Mouse (Mus musculus) embryonic facial prominence, embryonic 13.5 days (tissue): ENCODE measurements around the gene Akr7a5. TPM values are rescaled to one million over a fixed set of nuclear protein-coding genes. Genes with fewer than 3 reads are reported as not detected.

Source experiments
- ATAC-seq: fragments of 200-750 bp; cut with Nextera tagmentation; 2 replicates; pipeline ENCODE4 v1.8.0; 2017; ENCODE audit warnings: low read depth; ENCODE audit not compliant: insufficient number of reproducible peaks, insufficient read depth, low FRiP score, low TSS enrichment
- H3K27ac ChIP-seq: fragments of 300-500 bp; sonication (generic); 2 replicates; pipeline ENCODE4 v1.5.1; 2015; ENCODE audit warnings: moderate library complexity, mild to moderate bottlenecking, inconsistent platforms
- H3K27me3 ChIP-seq: fragments of 300-500 bp; sonication (generic); 2 replicates; pipeline ENCODE4 v1.6.1; 2015; ENCODE audit warnings: mild to moderate bottlenecking, inconsistent platforms
- H3K36me3 ChIP-seq: fragments of 300-500 bp; sonication (generic); 2 replicates; pipeline ENCODE4 v1.6.1; 2015; ENCODE audit warnings: mild to moderate bottlenecking, inconsistent platforms
- H3K4me1 ChIP-seq: fragments of 300-500 bp; sonication (generic); 2 replicates; pipeline ENCODE4 v1.6.1; 2015; ENCODE audit warnings: inconsistent platforms
- H3K4me2 ChIP-seq: fragments of 300-500 bp; sonication (generic); 2 replicates; pipeline ENCODE4 v1.6.1; 2015; ENCODE audit warnings: moderate library complexity, mild to moderate bottlenecking, inconsistent platforms
- H3K4me3 ChIP-seq: fragments of 300-500 bp; sonication (generic); 2 replicates; pipeline ENCODE4 v1.5.1; 2015; ENCODE audit warnings: mild to moderate bottlenecking, inconsistent platforms
- H3K9ac ChIP-seq: fragments of 300-500 bp; sonication (generic); 2 replicates; pipeline ENCODE4 v1.6.1; 2015; ENCODE audit warnings: mild to moderate bottlenecking, inconsistent platforms
- H3K9me3 ChIP-seq: fragments of 300-500 bp; sonication (generic); 2 replicates; pipeline ENCODE4 v1.6.1; 2016; ENCODE audit warnings: inconsistent platforms
- WGBS: fragments of 180-500 bp; shearing (Covaris S2); methylation state at CpG from one replicate; pipeline ENCODE4 v1.1.7; 2015; ENCODE audit warnings: mixed read lengths; 5-methylcytosine and 5-hydroxymethylcytosine counted together
- polyA plus RNA-seq: library from polyadenylated mRNA; unstranded; fragments of >200 nt; fragmentation: Nextera tagmentation; extraction: Ambion mirVana; gene quantifications from 2 replicates; pipeline ENCODE4 v1.2.1, GENCODE M21; 2015

Akr7a5 gene
- 91.9 and 121 TPM in 2 replicates for polyA plus RNA-seq

GRCm38 (mm10) chr4:139310171-139310898 lies at the start of gene Akr7a5, which contains the start of gene Pqlc2:
Gene Akr7a5 (plus strand): TSS chr4:139310744.
Gene Pqlc2 (minus strand): TSS chr4:139310708.
- Histone ChIP-seq H3K36me3 (peaks cover 33% of the 10 kb centered on the region), H3K4me1 (peaks cover 31% of the 10 kb centered on the region), H3K4me2 (peak within 1 kb of the TSS; percentile 96), H3K27ac (peak within 1 kb of the TSS; percentile 81), H3K4me3 (peak within 1 kb of the TSS; percentile 99), H3K9me3 (no peaks in the 10 kb centered on the region), H3K9ac (peak within 1 kb of the TSS; percentile 97), H3K27me3 (no peaks in the 10 kb centered on the region)
- WGBS = under 1% methylated on average over 63 of the region's 63 CpGs
- ATAC-seq = peak; percentile 79

GRCm38 (mm10) chr4:139262981-139263380 lies 47.6 kb upstream of the Akr7a5 start:
- Histone ChIP-seq H3K4me1 (peaks cover 96% of the 10 kb centered on the region), H3K4me3 (no peak overlapping the region), H3K4me2 (no peak overlapping the region), H3K27ac (no peak overlapping the region), H3K27me3 (no peaks in the 10 kb centered on the region), H3K9ac (no peak overlapping the region), H3K36me3 (peaks cover 67% of the 10 kb centered on the region), H3K9me3 (no peaks in the 10 kb centered on the region)
- WGBS = 66% methylated on average over 6 of the region's 6 CpGs
- ATAC-seq = no peak

DNA sequence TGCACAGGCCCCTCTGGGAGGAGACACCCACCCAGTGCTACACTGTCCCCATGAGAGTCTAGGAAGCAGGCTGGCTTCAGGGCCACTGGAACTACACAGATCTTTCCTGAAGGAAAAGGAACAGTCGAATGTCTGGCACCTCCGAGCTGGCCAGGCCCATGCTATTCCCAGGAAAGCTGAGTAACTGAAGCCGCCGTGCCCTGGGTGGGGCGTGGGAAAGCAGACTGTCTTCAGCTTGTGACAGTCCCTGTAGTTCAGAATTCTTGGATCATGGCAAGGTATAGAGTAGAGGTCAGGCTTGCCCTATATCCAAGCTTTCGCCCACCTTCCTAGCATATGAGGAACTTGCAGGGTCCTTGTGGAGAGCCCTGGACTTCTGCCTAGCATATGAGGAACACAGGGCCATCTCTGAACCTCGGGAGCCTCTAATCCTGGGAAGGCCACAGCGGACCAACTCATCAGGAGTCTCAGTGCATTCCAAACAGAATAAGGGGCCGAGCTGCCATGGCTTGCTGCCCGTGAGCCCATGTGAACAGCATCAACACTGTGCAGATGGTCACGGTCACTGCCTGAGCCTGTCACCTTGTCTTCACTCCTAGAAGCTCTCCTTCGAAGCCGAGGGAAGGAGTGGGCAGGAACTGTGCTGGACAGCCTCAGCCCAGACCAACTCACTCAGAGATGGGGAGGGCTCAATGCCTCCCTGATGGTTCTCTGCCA lies 44.6 kb upstream of the Akr7a5 start:
- H3K36me3 ChIP-seq = peaks cover 62% of the 10 kb centered on the region
- H3K9ac ChIP-seq = peak overlapping the region; percentile 32; the same call in 1 of the 2 replicates
- H3K9me3 ChIP-seq = no peaks in the 10 kb centered on the region
- no peak overlapping the region for H3K4me3 ChIP-seq
- H3K4me1 ChIP-seq = peaks cover 95% of the 10 kb centered on the region
- peak overlapping the region; percentile 90 for H3K27ac ChIP-seq
- WGBS = 56% methylated on average over 13 of the region's 13 CpGs
- H3K4me2 ChIP-seq = no peak overlapping the region
- no peak for ATAC-seq
- no peaks in the 10 kb centered on the region for H3K27me3 ChIP-seq

DNA sequence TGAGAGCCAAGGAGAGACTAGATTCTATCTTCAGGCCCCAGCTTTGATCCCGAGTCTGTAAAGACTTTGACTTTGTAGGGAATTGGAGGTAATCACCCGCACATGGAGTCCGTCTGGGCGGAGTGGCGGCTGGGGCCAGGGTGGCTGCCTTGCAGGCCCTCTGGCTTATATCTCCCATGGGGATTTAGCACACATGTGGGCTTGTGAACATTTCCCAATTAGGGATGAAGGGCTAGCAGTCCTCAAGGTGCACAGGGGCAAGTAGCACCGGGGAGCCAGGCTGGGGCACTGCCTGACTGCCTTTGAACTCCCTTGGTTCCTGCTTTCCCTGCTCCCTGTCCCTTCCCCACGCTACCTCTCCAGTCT lies 44.1 kb upstream of the Akr7a5 start:
- H3K27me3 ChIP-seq = no peaks in the 10 kb centered on the region
- H3K27ac ChIP-seq = peak overlapping the region; percentile 90
- no peak overlapping the region for H3K4me3 ChIP-seq
- ATAC-seq = no peak
- H3K4me2 ChIP-seq = no peak overlapping the region
- no peak overlapping the region for H3K9ac ChIP-seq
- WGBS = 28% methylated on average over 7 of the region's 7 CpGs
- H3K36me3 ChIP-seq = peaks cover 59% of the 10 kb centered on the region
- H3K4me1 ChIP-seq = peaks cover 95% of the 10 kb centered on the region
- H3K9me3 ChIP-seq = no peaks in the 10 kb centered on the region

DNA sequence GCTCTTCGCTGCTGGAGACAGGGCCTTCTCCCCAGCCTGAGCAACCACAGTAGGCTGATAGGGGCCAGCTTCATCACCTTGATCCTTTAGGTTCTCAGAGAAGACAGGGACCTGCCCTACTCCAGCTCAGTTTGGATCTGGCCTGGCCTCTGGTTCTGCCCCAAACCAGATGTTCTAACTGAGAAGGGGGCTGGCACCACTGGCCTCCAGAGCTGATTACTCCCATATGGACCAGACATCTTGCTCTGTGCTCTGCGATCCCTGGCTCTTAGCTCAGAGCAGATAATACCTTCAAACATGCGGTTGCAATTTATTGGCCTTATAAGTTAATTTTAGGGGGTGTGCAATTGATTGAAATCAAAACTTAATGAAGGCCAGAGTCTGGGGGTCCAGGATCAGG lies 43.2 kb upstream of the Akr7a5 start:
- peak overlapping the region; percentile 90 for H3K27ac ChIP-seq
- H3K27me3 ChIP-seq = no peaks in the 10 kb centered on the region
- peaks cover 59% of the 10 kb centered on the region for H3K36me3 ChIP-seq
- H3K4me1 ChIP-seq = peaks cover 95% of the 10 kb centered on the region
- H3K9me3 ChIP-seq = no peaks in the 10 kb centered on the region
- no peak overlapping the region for H3K4me2 ChIP-seq
- ATAC-seq = no peak
- H3K9ac ChIP-seq = 0 out of 2 replicates have a peak overlapping the region, but pooled peaks have one; percentile 32
- H3K4me3 ChIP-seq = no peak overlapping the region
- 33% methylated on average over 3 of the region's 3 CpGs for WGBS

DNA sequence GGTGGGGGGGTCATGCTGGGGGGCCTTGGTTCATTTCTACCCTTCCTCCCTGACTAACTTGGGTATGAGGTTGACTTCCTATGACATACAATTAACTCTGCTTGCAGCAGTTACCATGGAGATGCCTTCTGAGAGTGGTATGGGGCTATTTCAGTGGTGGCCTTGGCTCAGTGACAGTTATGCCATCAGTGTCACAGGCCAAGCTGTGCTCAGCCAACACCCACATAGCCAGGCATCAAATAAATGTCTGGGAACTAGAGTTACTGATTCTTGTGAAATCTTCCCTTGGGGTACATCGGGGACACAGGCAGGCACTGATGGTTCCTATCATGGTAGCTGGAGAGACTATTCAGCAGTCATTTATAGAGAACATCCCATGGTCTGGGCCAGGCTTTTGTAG lies 42.3 kb upstream of the Akr7a5 start:
- no peak overlapping the region for H3K4me3 ChIP-seq
- no peak overlapping the region for H3K9ac ChIP-seq
- H3K36me3 ChIP-seq = peaks cover 56% of the 10 kb centered on the region
- peaks cover 92% of the 10 kb centered on the region for H3K4me1 ChIP-seq
- 69% methylated on average over 1 of the region's 1 CpGs for WGBS
- H3K27ac ChIP-seq = peak overlapping the region; percentile 90
- no peaks in the 10 kb centered on the region for H3K27me3 ChIP-seq
- ATAC-seq = no peak
- no peaks in the 10 kb centered on the region for H3K9me3 ChIP-seq
- no peak overlapping the region for H3K4me2 ChIP-seq

- H3K4me1 ChIP-seq = peaks cover 88% of the 10 kb centered on the region
- no peak overlapping the region for H3K9ac ChIP-seq
- H3K4me3 ChIP-seq = no peak overlapping the region
- no peaks in the 10 kb centered on the region for H3K9me3 ChIP-seq
- H3K36me3 ChIP-seq = peaks cover 56% of the 10 kb centered on the region
- H3K27me3 ChIP-seq = no peaks in the 10 kb centered on the region
- 36% methylated on average over 3 of the region's 3 CpGs for WGBS
- ATAC-seq = no peak
- H3K4me2 ChIP-seq = no peak overlapping the region
- H3K27ac ChIP-seq = peak overlapping the region; percentile 90
Measured at GRCm38 (mm10) chr4:139270168-139270567, 40.4 kb upstream of the Akr7a5 start.

- Histone ChIP-seq H3K9me3 (no peaks in the 10 kb centered on the region), H3K4me3 (no peak overlapping the region), H3K36me3 (peaks cover 49% of the 10 kb centered on the region), H3K27me3 (no peaks in the 10 kb centered on the region), H3K4me1 (peaks cover 88% of the 10 kb centered on the region), H3K27ac (peak overlapping the region; percentile 90), H3K4me2 (no peak overlapping the region), H3K9ac (0 out of 2 replicates have a peak overlapping the region, but pooled peaks have one; percentile 2)
- WGBS = 42% methylated on average over 9 of the region's 9 CpGs
- ATAC-seq = no peak
Measured at GRCm38 (mm10) chr4:139271562-139271961, 39.0 kb upstream of the Akr7a5 start.

DNA sequence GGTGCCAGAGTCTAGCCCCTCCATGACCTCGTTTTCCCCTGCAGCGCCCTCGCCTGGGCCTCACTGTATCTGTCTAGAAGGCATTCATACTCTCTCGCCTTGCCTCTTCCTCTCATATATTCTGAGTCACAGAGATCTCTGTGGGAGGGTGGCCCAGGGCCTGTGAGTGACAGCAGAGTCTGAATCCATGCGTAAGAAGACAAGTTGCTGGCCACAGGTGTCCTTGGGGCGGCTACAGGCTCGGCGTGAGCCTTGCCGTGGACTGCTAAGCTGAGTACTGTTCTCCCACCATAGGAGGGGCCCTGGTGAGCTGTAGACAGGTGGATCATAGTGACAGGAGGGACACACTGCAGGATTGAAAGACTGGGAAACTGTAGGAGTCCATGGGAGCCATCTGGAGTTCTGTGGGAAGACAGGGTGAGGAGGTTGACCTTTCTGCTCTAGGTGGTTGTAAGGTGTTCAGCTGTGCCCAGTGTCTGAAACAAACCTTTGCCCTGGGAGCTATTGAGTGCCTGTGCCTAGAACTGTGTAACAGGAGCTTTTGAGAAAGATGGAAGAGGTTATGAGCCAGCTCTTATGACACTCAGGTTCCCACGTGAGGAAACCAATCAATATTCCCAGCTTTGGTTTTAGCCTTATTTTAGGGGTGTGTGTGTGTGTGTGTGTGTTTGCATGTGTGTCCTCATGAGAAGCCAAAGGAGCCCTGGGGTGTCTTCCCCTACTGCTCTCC lies 37.4 kb upstream of the Akr7a5 start:
- Histone ChIP-seq H3K4me1 (peaks cover 86% of the 10 kb centered on the region), H3K27me3 (no peaks in the 10 kb centered on the region), H3K36me3 (peaks cover 57% of the 10 kb centered on the region)

GRCm38 (mm10) chr4:139274573-139274972 lies 36.0 kb upstream of the Akr7a5 start:
- Histone ChIP-seq H3K27me3 (no peaks in the 10 kb centered on the region), H3K27ac (no peak overlapping the region), H3K4me1 (peaks cover 74% of the 10 kb centered on the region), H3K9me3 (no peaks in the 10 kb centered on the region), H3K4me3 (no peak overlapping the region), H3K9ac (no peak overlapping the region), H3K36me3 (peaks cover 55% of the 10 kb centered on the region), H3K4me2 (no peak overlapping the region)
- no peak for ATAC-seq
- WGBS = 85% methylated on average over 7 of the region's 7 CpGs

More for the DNA sequence above, 37.4 kb upstream of the Akr7a5 start:
- no peak overlapping the region for H3K4me2 ChIP-seq
- no peak overlapping the region for H3K27ac ChIP-seq
- WGBS = 88% methylated on average over 10 of the region's 10 CpGs
- no peak for ATAC-seq
- no peaks in the 10 kb centered on the region for H3K9me3 ChIP-seq
- no peak overlapping the region for H3K9ac ChIP-seq
- H3K4me3 ChIP-seq = no peak overlapping the region

DNA sequence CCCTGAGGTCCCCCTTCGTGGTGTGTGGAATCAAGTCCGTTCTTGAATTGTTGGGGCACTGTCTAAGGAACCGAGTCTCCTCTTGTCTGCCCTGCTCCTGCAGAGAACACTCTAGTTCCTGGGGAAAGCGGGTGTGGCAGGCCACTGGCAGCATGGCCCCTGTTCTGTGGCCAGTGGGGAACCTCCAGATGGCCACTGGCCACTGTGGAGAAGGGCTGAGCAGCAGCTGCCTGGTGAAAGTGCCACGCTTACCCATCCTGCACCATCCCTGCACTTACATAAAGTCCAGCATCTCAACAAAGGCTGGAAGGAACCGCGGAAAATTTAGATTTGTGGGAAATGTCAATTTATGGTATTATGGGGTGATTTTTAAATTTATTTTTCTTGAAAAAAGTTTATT lies 34.1 kb upstream of the Akr7a5 start:
- Histone ChIP-seq H3K27ac (peak overlapping the region; percentile 24; the same call in 1 of the 2 replicates), H3K4me3 (no peak overlapping the region), H3K4me2 (no peak overlapping the region), H3K9me3 (no peaks in the 10 kb centered on the region), H3K9ac (no peak overlapping the region), H3K27me3 (no peaks in the 10 kb centered on the region), H3K36me3 (peaks cover 68% of the 10 kb centered on the region), H3K4me1 (peaks cover 58% of the 10 kb centered on the region)
- no peak for ATAC-seq
- 65% methylated on average over 7 of the region's 7 CpGs for WGBS
